Mouse (Mus musculus) ES-Bruce4 (cell line): ENCODE results near the gene Scrn1.

Source experiments
- CTCF ChIP-seq: IDR thresholded peaks from one replicate; pipeline ENCODE4 v1.8.1; 2011; ENCODE audit warnings: low read depth, low read length
- EP300 ChIP-seq: IDR thresholded peaks from 2 replicates; pipeline ENCODE4 v1.6.1; 2011; ENCODE audit warnings: low read depth, low read length; ENCODE audit not compliant: insufficient read depth
- POLR2A ChIP-seq: IDR thresholded peaks from one replicate; pipeline ENCODE4 v1.8.1; 2011; ENCODE audit warnings: low read length; ENCODE audit not compliant: insufficient read depth

DNA sequence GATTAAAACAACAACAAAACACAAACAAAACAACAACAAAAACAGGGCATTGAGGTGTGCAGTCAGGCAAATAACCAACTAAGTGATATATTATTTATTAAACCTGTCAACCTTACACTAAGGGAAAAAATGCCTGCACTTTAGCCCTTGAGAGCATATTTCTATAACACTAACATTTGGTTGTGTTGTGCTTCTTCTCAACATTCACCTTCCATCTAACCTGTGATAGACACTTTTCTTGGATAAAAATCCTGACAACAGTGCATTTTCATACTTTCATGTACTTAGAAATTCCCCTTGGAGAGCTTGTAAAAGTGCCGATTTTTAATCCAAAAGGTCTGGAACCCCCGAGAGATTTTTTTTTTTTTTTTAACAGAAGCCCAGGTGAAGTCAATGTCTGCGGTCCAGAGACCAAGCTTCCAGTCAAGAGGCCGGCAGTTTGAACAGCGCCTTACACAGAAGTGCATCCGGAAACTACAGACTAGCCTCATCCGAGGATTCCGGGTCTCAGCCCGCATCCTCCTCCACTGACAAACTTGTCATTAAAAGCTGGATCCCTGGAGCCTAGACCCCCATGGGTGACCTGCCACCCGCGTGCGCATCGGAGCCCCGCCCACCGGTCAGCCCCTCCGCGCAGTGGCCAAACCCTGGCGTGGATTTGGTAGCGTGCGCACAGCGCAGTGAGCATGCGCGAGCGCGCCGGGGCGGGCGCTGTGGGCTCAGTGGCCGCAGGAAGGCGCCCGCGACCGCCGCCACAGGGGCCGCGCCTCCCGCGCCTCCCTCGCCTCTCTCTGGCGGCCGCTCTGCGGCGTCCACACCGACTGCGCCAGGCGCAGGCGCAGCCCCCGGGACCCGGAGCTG, 28.4 kb upstream of the Scrn1 start, which contains the start of gene Plekha8:
- TF ChIP-seq EP300 (no peak), POLR2A (no peak), CTCF (no peak)
